Mouse (Mus musculus): ENCODE data around the gene Teddm1b. TPM values are rescaled to one million over a fixed set of nuclear protein-coding genes. Genes with fewer than 3 reads are reported as not detected.
A peak's percentile ranks its signal among the peaks of the same experiment; 100 is the strongest.

Gene Teddm1b
- polyA plus RNA-seq, 1 experiment: not detected

GRCm38 (mm10) chr1:153897196-153897595, 23.1 kb downstream of the Teddm1b start:
- H3K27ac ChIP-seq (ENCODE audit: insufficient read depth, low read length): no peak overlapping the region
- no peak for TF ChIP-seq POLR2A (IDR thresholded peaks at IDR 0.05; ENCODE audit: borderline replicate concordance, insufficient read depth, low read length)
- no peak for TF ChIP-seq CTCF (IDR thresholded peaks at IDR 0.05; ENCODE audit: borderline replicate concordance, insufficient read depth, low read depth, low read length)
- 92% methylated on average over 8 of the region's 8 CpGs for WGBS
- no peaks in the 10 kb centered on the region for H3K27me3 ChIP-seq (ENCODE audit: control insufficient read depth, insufficient read depth, low read length)
- H3K4me1 ChIP-seq (ENCODE audit: control insufficient read depth, insufficient read depth, low read length): no peaks in the 10 kb centered on the region
- H3K4me3 ChIP-seq (replicated peaks; ENCODE audit: insufficient read depth, low read depth, low read length): no peak overlapping the region
- no peak for DNase-seq

GRCm38 (mm10) chr1:153898989-153899730, 25.0 kb downstream of the Teddm1b start:
- Histone ChIP-seq H3K27me3 (ENCODE audit: control insufficient read depth, insufficient read depth, low read length) (no peaks in the 10 kb centered on the region), H3K4me1 (ENCODE audit: control insufficient read depth, insufficient read depth, low read length) (no peaks in the 10 kb centered on the region), H3K27ac (ENCODE audit: insufficient read depth, low read length) (peak overlapping the region; percentile 52; the same call in 1 of the 2 replicates), H3K4me3 (replicated peaks; ENCODE audit: insufficient read depth, low read depth, low read length) (peak overlapping the region; percentile 73)
- TF ChIP-seq CTCF (IDR thresholded peaks at IDR 0.05; ENCODE audit: borderline replicate concordance, insufficient read depth, low read depth, low read length): no peak
- TF ChIP-seq POLR2A (IDR thresholded peaks at IDR 0.05; ENCODE audit: borderline replicate concordance, insufficient read depth, low read length): no peak
- DNase-seq: no peak
- 4% methylated on average over 22 of the region's 22 CpGs for whole genome bisulfite sequencing

DNA sequence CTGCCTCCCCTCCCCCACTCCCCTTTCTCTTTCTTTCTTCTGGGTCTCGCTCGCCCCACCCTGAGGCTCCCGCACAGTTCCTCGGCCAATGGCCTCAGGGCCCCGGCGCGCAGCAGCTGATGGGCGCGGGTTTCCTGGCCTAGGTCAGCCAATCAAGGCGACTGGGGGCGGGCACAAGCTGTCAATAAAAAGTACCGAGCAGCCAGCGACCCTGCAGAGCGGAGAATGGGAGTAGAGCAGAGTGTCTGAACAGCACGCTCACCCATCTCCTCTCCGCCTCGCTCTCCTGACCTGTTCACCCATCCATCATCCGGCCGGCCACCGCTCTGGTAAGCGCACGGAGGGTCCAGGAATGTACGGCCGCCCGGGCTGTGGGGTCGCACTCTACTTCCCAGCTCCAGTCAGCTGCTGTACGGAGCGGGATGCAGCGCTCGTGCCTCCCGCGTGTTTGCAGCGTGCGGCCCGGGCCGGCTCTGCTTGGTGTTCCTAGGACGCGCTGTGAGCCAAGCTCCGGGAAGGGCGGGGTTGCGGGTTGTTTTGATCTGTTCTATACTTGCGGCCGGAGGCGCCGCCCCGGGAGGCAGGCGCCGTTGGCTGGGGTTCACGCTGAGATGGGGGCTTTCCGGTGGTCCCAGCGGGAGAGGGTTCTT, 25.7 kb downstream of the Teddm1b start, which contains the start of the genes Glul and Teddm2:
Gene Glul (plus strand): TSS at position 214 of the 650 bp plus-strand sequence.
Gene Teddm2 (minus strand): TSS at position 498 of the 650 bp plus-strand sequence.
- peak; percentile 93 to 96 for DNase-seq
- Histone ChIP-seq H3K27ac (ENCODE audit: insufficient read depth, low read length) (peak within 1 kb of the TSS; percentile 52), H3K4me3 (replicated peaks; ENCODE audit: insufficient read depth, low read depth, low read length) (peak within 1 kb of the TSS; percentile 73), H3K27me3 (ENCODE audit: control insufficient read depth, insufficient read depth, low read length) (no peaks in the 10 kb centered on the region), H3K4me1 (ENCODE audit: control insufficient read depth, insufficient read depth, low read length) (no peaks in the 10 kb centered on the region)
- under 1% methylated on average over 51 of the region's 51 CpGs for WGBS
- TF ChIP-seq POLR2A (IDR thresholded peaks at IDR 0.05; ENCODE audit: borderline replicate concordance, insufficient read depth, low read length): peak; percentile 99
- no peak for TF ChIP-seq CTCF (IDR thresholded peaks at IDR 0.05; ENCODE audit: borderline replicate concordance, insufficient read depth, low read depth, low read length)

- no peaks in the 10 kb centered on the region for H3K4me1 ChIP-seq (ENCODE audit: control insufficient read depth, insufficient read depth, low read length)
- DNase-seq: no peak
- H3K27ac ChIP-seq (ENCODE audit: insufficient read depth, low read length): peak overlapping the region; percentile 37
- H3K27me3 ChIP-seq (ENCODE audit: control insufficient read depth, insufficient read depth, low read length): no peaks in the 10 kb centered on the region
- H3K4me3 ChIP-seq (replicated peaks; ENCODE audit: insufficient read depth, low read depth, low read length): peak overlapping the region; percentile 73
- WGBS: under 1% methylated on average over 36 of the region's 36 CpGs
- TF ChIP-seq CTCF (IDR thresholded peaks at IDR 0.05; ENCODE audit: borderline replicate concordance, insufficient read depth, low read depth, low read length) (no peak), POLR2A (IDR thresholded peaks at IDR 0.05; ENCODE audit: borderline replicate concordance, insufficient read depth, low read length) (no peak)
These were observed 26.2 kb downstream of the Teddm1b start for GRCm38 (mm10) chr1:153900381-153900780.

DNA sequence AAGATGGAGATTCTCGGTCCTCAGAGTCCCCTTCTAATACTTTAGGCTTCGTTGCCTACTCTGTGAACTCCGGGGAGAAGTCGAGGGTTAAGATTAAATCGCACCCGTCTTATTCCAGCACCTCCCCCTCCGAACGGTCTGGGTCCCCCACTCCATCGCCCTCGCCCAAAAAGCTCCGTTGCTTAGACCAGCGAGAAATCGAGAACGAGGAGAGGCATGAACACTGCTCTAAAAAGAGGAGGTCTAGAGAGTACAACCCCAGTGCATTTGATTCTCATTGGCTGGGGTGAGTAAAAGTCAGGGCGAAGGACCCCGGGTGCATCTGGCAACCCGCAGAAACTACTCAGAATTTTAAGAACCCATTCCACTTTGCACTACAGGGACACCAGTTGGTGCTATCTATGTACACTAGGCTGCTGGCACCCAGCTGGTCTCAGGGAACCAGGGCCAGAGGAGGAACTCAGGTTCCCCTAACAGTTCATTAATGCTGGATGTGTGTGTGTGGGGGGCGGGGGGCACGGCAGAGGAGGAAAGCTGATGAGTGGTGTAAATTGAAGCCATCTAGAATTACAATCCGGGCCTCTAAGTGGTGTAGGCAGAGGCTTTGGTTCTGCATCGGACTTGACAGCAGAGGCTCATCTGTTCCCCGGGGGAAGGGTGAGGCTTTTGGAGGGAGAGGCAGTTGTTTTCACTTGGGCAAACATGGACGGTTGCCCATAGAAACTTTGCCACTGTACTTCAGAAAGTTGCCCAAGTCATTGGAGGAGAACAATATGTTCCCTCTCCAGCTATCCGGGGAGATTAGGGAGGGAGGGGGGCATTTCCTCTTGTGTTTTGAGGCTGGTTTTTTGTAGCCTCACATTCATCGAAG, 26.9 kb downstream of the Teddm1b start:
- Histone ChIP-seq H3K4me1 (ENCODE audit: control insufficient read depth, insufficient read depth, low read length) (no peaks in the 10 kb centered on the region), H3K4me3 (replicated peaks; ENCODE audit: insufficient read depth, low read depth, low read length) (peak overlapping the region; percentile 73), H3K27me3 (ENCODE audit: control insufficient read depth, insufficient read depth, low read length) (no peaks in the 10 kb centered on the region), H3K27ac (ENCODE audit: insufficient read depth, low read length) (peak overlapping the region; percentile 37; the same call in 1 of the 2 replicates)
- peak; percentile 24 to 28 for DNase-seq
- WGBS: 7% methylated on average over 25 of the region's 25 CpGs
- no peak for TF ChIP-seq CTCF (IDR thresholded peaks at IDR 0.05; ENCODE audit: borderline replicate concordance, insufficient read depth, low read depth, low read length)
- TF ChIP-seq POLR2A (IDR thresholded peaks at IDR 0.05; ENCODE audit: borderline replicate concordance, insufficient read depth, low read length): no peak

DNA sequence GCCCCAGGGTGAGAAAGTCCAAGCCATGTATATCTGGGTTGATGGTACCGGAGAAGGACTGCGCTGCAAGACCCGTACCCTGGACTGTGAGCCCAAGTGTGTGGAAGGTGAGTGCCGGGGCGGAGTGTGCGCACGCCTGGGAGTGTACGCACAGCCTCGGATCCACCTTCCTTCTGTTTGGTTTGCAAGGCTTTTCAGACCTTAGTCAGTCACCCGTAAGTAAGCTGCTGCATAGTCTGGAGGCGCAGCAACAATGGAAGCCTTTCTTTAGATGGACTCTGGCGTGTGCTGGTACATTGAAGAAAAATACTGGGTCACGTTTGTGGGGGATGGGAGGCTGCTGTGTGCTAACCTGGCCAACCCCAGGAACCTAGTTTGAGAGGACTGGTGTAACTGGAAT, 28.9 kb downstream of the Teddm1b start:
- Histone ChIP-seq H3K4me1 (ENCODE audit: control insufficient read depth, insufficient read depth, low read length) (no peaks in the 10 kb centered on the region), H3K27ac (ENCODE audit: insufficient read depth, low read length) (peak overlapping the region; percentile 15; the same call in 1 of the 2 replicates), H3K27me3 (ENCODE audit: control insufficient read depth, insufficient read depth, low read length) (no peaks in the 10 kb centered on the region), H3K4me3 (replicated peaks; ENCODE audit: insufficient read depth, low read depth, low read length) (no peak overlapping the region)
- 75% methylated on average over 13 of the region's 13 CpGs for WGBS
- no peak for DNase-seq
- TF ChIP-seq CTCF (IDR thresholded peaks at IDR 0.05; ENCODE audit: borderline replicate concordance, insufficient read depth, low read depth, low read length) (no peak), POLR2A (IDR thresholded peaks at IDR 0.05; ENCODE audit: borderline replicate concordance, insufficient read depth, low read length) (no peak)

- DNase-seq: no peak
- no peak overlapping the region for H3K27ac ChIP-seq (ENCODE audit: insufficient read depth, low read length)
These were observed 30.1 kb downstream of the Teddm1b start for GRCm38 (mm10) chr1:153904236-153904635.

More at GRCm38 (mm10) chr1:153904236-153904635, 30.1 kb downstream of the Teddm1b start:
- H3K4me3 ChIP-seq (replicated peaks; ENCODE audit: insufficient read depth, low read depth, low read length): no peak overlapping the region
- no peaks in the 10 kb centered on the region for H3K4me1 ChIP-seq (ENCODE audit: control insufficient read depth, insufficient read depth, low read length)
- TF ChIP-seq CTCF (IDR thresholded peaks at IDR 0.05; ENCODE audit: borderline replicate concordance, insufficient read depth, low read depth, low read length) (no peak), POLR2A (IDR thresholded peaks at IDR 0.05; ENCODE audit: borderline replicate concordance, insufficient read depth, low read length) (no peak)
- WGBS: 89% methylated on average over 14 of the region's 14 CpGs
- H3K27me3 ChIP-seq (ENCODE audit: control insufficient read depth, insufficient read depth, low read length): no peaks in the 10 kb centered on the region
